Mouse (Mus musculus) CH12.LX (cell line): Measurements from ENCODE around the gene Pnmal1. TPM values are rescaled to one million over a fixed set of nuclear protein-coding genes. Genes with fewer than 3 reads are reported as not detected.
A peak's percentile ranks its signal among the peaks of the same experiment; 100 is the strongest.

ENCODE experiments used
- DNase-seq: peaks from one replicate; pipeline ENCODE4 v3.0.0-alpha.2; 2013; ENCODE audit errors: extremely low read depth
- H3K27ac ChIP-seq: 2 replicates; pipeline ENCODE4 v1.5.1; 2012; ENCODE audit warnings: low read depth, mild to moderate bottlenecking, control low read depth, moderate library complexity; ENCODE audit not compliant: insufficient read depth
- H3K27me3 ChIP-seq: replicated peaks from 2 replicates; pipeline ENCODE3; 2012; ENCODE audit warnings: inconsistent platforms
- H3K36me3 ChIP-seq, 2 experiments: replicated peaks in 1 of 2; 2 replicates each; pipeline versions ENCODE3 to v1.6.1; 2012; ENCODE audit warnings: inconsistent platforms in 1 of 2, low read length in 1 of 2, mild to moderate bottlenecking in 1 of 2, mixed read lengths in 1 of 2, moderate library complexity in 1 of 2; ENCODE audit not compliant: control insufficient read depth in 1 of 2, insufficient read depth in 1 of 2
- H3K4me1 ChIP-seq, 2 experiments: 2 replicates each; pipeline ENCODE4 v1.6.1; 2012; ENCODE audit warnings: inconsistent platforms in 1 of 2, moderate library complexity in 1 of 2; ENCODE audit not compliant: insufficient read depth in 2 of 2, control insufficient read depth in 1 of 2
- H3K4me2 ChIP-seq: 2 replicates; pipeline ENCODE4 v1.6.1; 2012; ENCODE audit warnings: low read depth, mild to moderate bottlenecking, control low read depth; ENCODE audit not compliant: poor library complexity, insufficient read depth, severe bottlenecking
- H3K4me3 ChIP-seq, 3 experiments: fragments of 150-350 bp in 1 of 3; sonication (generic) in 1 of 3; replicated peaks in 1 of 3; 2 replicates each; pipeline versions ENCODE3 to v1.5.1; 2011 to 2012; ENCODE audit warnings: low read depth in 2 of 3, low read length in 2 of 3, mild to moderate bottlenecking in 2 of 3, moderate library complexity in 2 of 3, control low read depth in 1 of 3, improper control_type of control experiment in 1 of 3, inconsistent platforms in 1 of 3, mixed read lengths in 1 of 3; ENCODE audit not compliant: poor library complexity in 1 of 3
- H3K79me2 ChIP-seq: replicated peaks from 2 replicates; pipeline ENCODE4 v1.6.1; 2012; ENCODE audit warnings: mild to moderate bottlenecking, moderate library complexity; ENCODE audit not compliant: control insufficient read depth, poor library complexity, insufficient read depth, severe bottlenecking; ENCODE audit errors: extremely low read depth
- H3K9ac ChIP-seq: 2 replicates; pipeline ENCODE4 v1.6.1; 2012; ENCODE audit warnings: low read depth, mild to moderate bottlenecking, control low read depth, moderate library complexity; ENCODE audit not compliant: insufficient read depth
- H3K9me3 ChIP-seq: replicated peaks from 2 replicates; pipeline ENCODE3; 2012; ENCODE audit warnings: low read length, inconsistent platforms, mixed read lengths
- BHLHE40 ChIP-seq: IDR thresholded peaks from 2 replicates; pipeline ENCODE4 v1.6.1; 2011; ENCODE audit warnings: mild to moderate bottlenecking, low read depth, low read length, improper control_type of control experiment
- CHD1 ChIP-seq: IDR thresholded peaks from 2 replicates; pipeline ENCODE4 v1.6.1; 2012; ENCODE audit warnings: low read depth, low read length, improper control_type of control experiment, inconsistent platforms
- CHD2 ChIP-seq: IDR thresholded peaks from 2 replicates; pipeline ENCODE4 v1.6.1; 2011; ENCODE audit warnings: low read length, improper control_type of control experiment
- CTCF ChIP-seq, 2 experiments: IDR thresholded peaks in 1 of 2; conservative IDR thresholded peaks in 1 of 2; 2 replicates each; pipeline ENCODE4 v1.5.1; 2011 to 2012; ENCODE audit warnings: low read depth in 2 of 2, low read length in 2 of 2, improper control_type of control experiment in 1 of 2, inconsistent platforms in 1 of 2, mild to moderate bottlenecking in 1 of 2, moderate library complexity in 1 of 2
- E2F4 ChIP-seq: IDR thresholded peaks from 2 replicates; pipeline ENCODE4 v1.6.1; 2011; ENCODE audit warnings: low read depth, low read length, improper control_type of control experiment; ENCODE audit not compliant: insufficient replicate concordance
- ELF1 ChIP-seq: IDR thresholded peaks from 2 replicates; pipeline ENCODE4 v1.6.1; 2014; ENCODE audit warnings: low read depth, mild to moderate bottlenecking, inconsistent platforms, low read length, improper control_type of control experiment
- EP300 ChIP-seq: IDR thresholded peaks from 2 replicates; pipeline ENCODE4 v1.6.1; 2011; ENCODE audit warnings: low read length, improper control_type of control experiment
- ETS1 ChIP-seq: conservative IDR thresholded peaks from 2 replicates; pipeline ENCODE4 v1.6.1; 2012; ENCODE audit warnings: low read depth, mild to moderate bottlenecking, inconsistent platforms, low read length, improper control_type of control experiment, moderate library complexity
- GABPA ChIP-seq: IDR thresholded peaks from 2 replicates; pipeline ENCODE4 v1.6.1; 2012; ENCODE audit warnings: low read depth, low read length, improper control_type of control experiment, inconsistent platforms; ENCODE audit not compliant: insufficient replicate concordance
- HCFC1 ChIP-seq: IDR thresholded peaks from 2 replicates; pipeline ENCODE4 v1.6.1; 2012; ENCODE audit warnings: low read depth, mild to moderate bottlenecking, inconsistent platforms, low read length, improper control_type of control experiment
- IRF4 ChIP-seq: IDR thresholded peaks from 2 replicates; pipeline ENCODE4 v1.6.1; 2014; ENCODE audit warnings: low read depth, mild to moderate bottlenecking, inconsistent platforms, low read length, improper control_type of control experiment
- JUN ChIP-seq: IDR thresholded peaks from 2 replicates; pipeline ENCODE4 v1.6.1; 2011; ENCODE audit warnings: low read depth, mild to moderate bottlenecking, low read length, improper control_type of control experiment, moderate library complexity; ENCODE audit not compliant: insufficient read depth
- JUND ChIP-seq: conservative IDR thresholded peaks from 2 replicates; pipeline ENCODE4 v1.6.1; 2011; ENCODE audit warnings: low read depth, low read length, improper control_type of control experiment
- KAT2A ChIP-seq: IDR thresholded peaks from 2 replicates; pipeline ENCODE4 v1.6.1; 2012; ENCODE audit warnings: low read length, improper control_type of control experiment, inconsistent platforms; ENCODE audit not compliant: insufficient replicate concordance
- MAFK ChIP-seq: IDR thresholded peaks from 2 replicates; pipeline ENCODE4 v1.6.1; 2011; ENCODE audit warnings: low read length, improper control_type of control experiment; ENCODE audit not compliant: insufficient replicate concordance
- MAX ChIP-seq: IDR thresholded peaks from 2 replicates; pipeline ENCODE4 v1.6.1; 2011; ENCODE audit warnings: low read length, improper control_type of control experiment
- MAZ ChIP-seq: IDR thresholded peaks from 2 replicates; pipeline ENCODE4 v1.6.1; 2012; ENCODE audit warnings: low read depth, mild to moderate bottlenecking, inconsistent platforms, low read length, improper control_type of control experiment, moderate library complexity
- MYC ChIP-seq: IDR thresholded peaks from 2 replicates; pipeline ENCODE4 v1.6.1; 2011; ENCODE audit warnings: low read depth, mild to moderate bottlenecking, improper control_type of control experiment, low read length
- NELFE ChIP-seq: IDR thresholded peaks from 2 replicates; pipeline ENCODE4 v1.6.1; 2011; ENCODE audit warnings: low read depth, low read length, improper control_type of control experiment
- NRF1 ChIP-seq: IDR thresholded peaks from 2 replicates; pipeline ENCODE4 v1.6.1; 2014; ENCODE audit warnings: low read depth, mild to moderate bottlenecking, inconsistent platforms, low read length, improper control_type of control experiment, moderate library complexity
- POLR2A ChIP-seq: IDR thresholded peaks from 2 replicates; pipeline ENCODE4 v1.6.1; 2011; ENCODE audit warnings: low read depth, mild to moderate bottlenecking, improper control_type of control experiment, low read length
- RAD21 ChIP-seq: IDR thresholded peaks from 2 replicates; pipeline ENCODE4 v1.6.1; 2011; ENCODE audit warnings: low read depth, mild to moderate bottlenecking, low read length, improper control_type of control experiment, moderate library complexity
- RCOR1 ChIP-seq: conservative IDR thresholded peaks from 2 replicates; pipeline ENCODE4 v1.6.1; 2012; ENCODE audit warnings: low read depth, mild to moderate bottlenecking, inconsistent platforms, low read length, improper control_type of control experiment
- SIN3A ChIP-seq: IDR thresholded peaks from 2 replicates; pipeline ENCODE4 v1.6.1; 2012; ENCODE audit warnings: low read length, improper control_type of control experiment, inconsistent platforms
- SMC3 ChIP-seq: IDR thresholded peaks from 2 replicates; pipeline ENCODE4 v1.6.1; 2011; ENCODE audit warnings: low read depth, low read length, improper control_type of control experiment
- TBP ChIP-seq: conservative IDR thresholded peaks from 2 replicates; pipeline ENCODE4 v1.6.1; 2011; ENCODE audit warnings: low read depth, low read length, improper control_type of control experiment
- TCF12 ChIP-seq: IDR thresholded peaks from 2 replicates; pipeline ENCODE4 v1.6.1; 2014; ENCODE audit warnings: low read depth, mild to moderate bottlenecking, inconsistent platforms, low read length, improper control_type of control experiment
- UBTF ChIP-seq: IDR thresholded peaks from 2 replicates; pipeline ENCODE4 v1.6.1; 2012; ENCODE audit warnings: low read depth, mild to moderate bottlenecking, inconsistent platforms, low read length, improper control_type of control experiment, moderate library complexity
- USF1 ChIP-seq: IDR thresholded peaks from 2 replicates; pipeline ENCODE4 v1.6.1; 2014; ENCODE audit warnings: low read depth, mild to moderate bottlenecking, inconsistent platforms, low read length, improper control_type of control experiment
- USF2 ChIP-seq: conservative IDR thresholded peaks from 2 replicates; pipeline ENCODE4 v1.6.1; 2011; ENCODE audit warnings: low read depth, low read length, improper control_type of control experiment
- ZC3H11A ChIP-seq: IDR thresholded peaks from 2 replicates; pipeline ENCODE4 v1.6.1; 2012; ENCODE audit warnings: low read depth, mild to moderate bottlenecking, inconsistent platforms, low read length, improper control_type of control experiment
- ZKSCAN1 ChIP-seq: IDR thresholded peaks from 2 replicates; pipeline ENCODE4 v1.6.1; 2012; ENCODE audit warnings: low read depth, inconsistent platforms, low read length, improper control_type of control experiment, borderline replicate concordance
- ZMIZ1 ChIP-seq: IDR thresholded peaks from 2 replicates; pipeline ENCODE4 v1.6.1; 2012; ENCODE audit warnings: low read depth, mild to moderate bottlenecking, inconsistent platforms, low read length, improper control_type of control experiment
- dilution Hi-C: fragments of 300-500 bp; cut with MboI; formaldehyde crosslinking; loops from 2 replicates; pipeline ENCODE4 v1.14.3; 2020; ENCODE audit warnings: low sequenced_read_pairs; ENCODE audit not compliant: extremely low pct_unique_long_range_greater_than_20kb, extremely low pct_ligation_motif_present
- in situ Hi-C: fragments of 300-500 bp; cut with MboI; formaldehyde crosslinking; loops from 3 replicates; pipeline ENCODE4 v1.14.3; 2019; ENCODE audit warnings: low sequenced_read_pairs, low pct_ligation_motif_present, low pct_unique_long_range_greater_than_20kb, mixed read lengths
- polyA plus RNA-seq: library from polyadenylated mRNA; unstranded; fragments of >175 nt; gene quantifications from 2 replicates; pipeline ENCODE4 v1.2.1, GENCODE M21; 2012; ENCODE audit warnings: low read depth; ENCODE audit not compliant: insufficient read length
- total RNA-seq, 2 experiments: library from RNA; depleted of rRNA; stranded (reverse); fragments of 300-350 nt in 1 of 2; fragments of >200 nt in 1 of 2; gene quantifications; 2 replicates each; pipeline ENCODE4 v1.2.3; 2012 to 2014

The Pnmal1 gene
- total and polyA plus RNA-seq, 3 experiments: 0.07 to 0.13 TPM; not detected in 1

DNA sequence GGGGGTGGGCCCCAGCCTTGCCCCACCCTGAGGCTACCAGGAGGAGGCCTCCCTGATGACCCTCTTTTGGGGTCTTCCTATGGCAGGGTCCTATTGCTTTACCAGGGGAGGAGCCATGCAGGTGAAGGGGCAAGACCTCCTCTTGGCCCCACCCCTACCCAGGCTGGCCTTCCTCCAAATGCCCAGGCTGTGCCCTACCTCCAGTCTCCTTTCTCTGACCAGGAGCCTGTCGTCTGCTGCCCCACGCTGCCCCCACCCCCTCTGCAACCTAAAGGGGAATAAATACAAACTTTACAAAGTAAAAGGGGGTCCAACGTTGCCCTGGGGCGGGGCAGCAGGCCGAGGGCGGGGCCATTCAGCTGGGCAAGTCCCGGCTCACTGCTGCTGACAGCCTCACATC is 45.2 kb downstream of the Pnmal1 start:
- peaks cover 63 to 93% of the 10 kb centered on the region in 2 experiments for H3K36me3 ChIP-seq
- no peaks in the 10 kb centered on the region for H3K27me3 ChIP-seq
- H3K4me1 ChIP-seq: peaks cover 0 to 12% of the 10 kb centered on the region in 2 experiments; a peak in 1 of 4 replicates
- H3K9me3 ChIP-seq: no peaks in the 10 kb centered on the region
- no peak overlapping the region for H3K4me3 ChIP-seq
- no peak overlapping the region for H3K27ac ChIP-seq
- H3K9ac ChIP-seq: no peak overlapping the region
- H3K79me2 ChIP-seq: no peaks in the 10 kb centered on the region
- DNase-seq: no peak
- no peak overlapping the region for H3K4me2 ChIP-seq
- TF ChIP-seq CHD1 (no peak), MAFK (no peak), CHD2 (no peak), ELF1 (no peak), NRF1 (no peak), HCFC1 (no peak), TBP (no peak), SIN3A (no peak), MAX (no peak), JUN (no peak), RCOR1 (no peak)
- dilution Hi-C loops: no loop called here
- in situ Hi-C loops: loop anchor here (5.0 kb wide), 1 partner anchor 63 kb away; no protein-coding TSS in a partner anchor

- dilution Hi-C loops: no loop called here
- Histone ChIP-seq H3K4me3 (no peak overlapping the region), H3K9ac (no peak overlapping the region), H3K4me1 (0 out of 4 replicates have a peak, but pooled peaks cover 0 to 9% of the 10 kb centered on the region in 2 experiments), H3K9me3 (no peaks in the 10 kb centered on the region), H3K27ac (no peak overlapping the region), H3K36me3 (peaks cover 89 to 98% of the 10 kb centered on the region in 2 experiments), H3K79me2 (no peaks in the 10 kb centered on the region), H3K4me2 (no peak overlapping the region), H3K27me3 (no peaks in the 10 kb centered on the region)
- peak; percentile 39 for DNase-seq
- in situ Hi-C loops: no loop called here
- TF ChIP-seq CTCF (conservative IDR thresholded peaks at IDR 0.05 in 1 of 2, IDR thresholded peaks at IDR 0.05 in 1 of 2; ENCODE audit: low read depth in 2 of 2, low read length in 2 of 2) (peak in 1 of 2 experiments; percentile 89; a peak in 2 of 4 replicates), SMC3 (peak; percentile 70), JUN (no peak), UBTF (no peak), MAZ (no peak), POLR2A (no peak), JUND (no peak), ELF1 (no peak), NELFE (0 out of 2 replicates have a peak, but pooled peaks have one; percentile 6), RAD21 (peak; percentile 19), IRF4 (no peak), EP300 (no peak), ZMIZ1 (no peak), SIN3A (no peak), GABPA (no peak), TCF12 (no peak), KAT2A (no peak), ZC3H11A (no peak), USF1 (no peak), HCFC1 (no peak), USF2 (no peak), TBP (no peak), CHD1 (no peak), MYC (no peak), CHD2 (no peak), ZKSCAN1 (no peak), BHLHE40 (no peak), ETS1 (no peak), E2F4 (no peak)
Measured at GRCm38 (mm10) chr7:17007300-17007699, 47.8 kb downstream of the Pnmal1 start.
